ENCODE assay signal across 9 mouse cellular contexts in the genomic region with DNA sequence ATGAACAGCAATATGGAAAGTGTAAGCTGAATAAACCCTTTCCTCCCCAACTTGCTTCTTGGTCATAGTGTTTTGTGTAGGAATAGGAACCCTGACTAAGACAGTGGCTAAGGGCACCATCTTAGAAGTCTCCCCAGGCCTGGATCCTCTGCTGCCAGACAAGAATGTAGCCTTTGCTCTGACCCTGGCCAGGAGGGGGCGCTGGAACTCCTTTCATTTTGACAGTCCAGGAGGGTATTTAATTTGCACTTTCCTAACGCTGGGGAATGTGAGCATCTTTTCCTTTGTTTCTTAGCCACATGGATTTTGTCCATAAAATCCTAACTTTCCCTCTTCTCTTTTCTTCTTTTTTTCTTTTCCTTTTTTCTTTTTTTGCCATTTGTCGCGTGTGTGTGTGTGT. TPM values are rescaled to one million over a fixed set of nuclear protein-coding genes. Genes with fewer than 3 reads are reported as not detected.
DNase-seq lines count a peak whose midpoint lies in the region; ATAC-seq lines count a peak whose summit lies in the region.
"Had no signal": no experiment of that assay in that cellular context is flagged by ENCODE, and none has a peak within 500 bp of the region (broad histone marks: within the 10 kb centered on the region; RNA-seq: fewer than 3 reads in every experiment).

No protein-coding gene starts in this region.

- DNase-seq in hindbrain, embryonic 11.5 days (ENCODE audit: low spot score), result peak; percentile 74
- DNase-seq in NIH3T3 (ENCODE audit: low read depth), result peak; percentile 73
- peak; percentile 79 for DNase-seq in cerebellum, adult 9-11 months
- DNase-seq in layer of hippocampus, postnatal 36 days, result peak; percentile 57 to 70
- DNase-seq in natural killer cell, adult 2 months (ENCODE audit: low spot score in 2 of 2), result peak; percentile 75 to 76
- DNase-seq in thymus, postnatal 10 days (ENCODE audit: low spot score in 2 of 2), result peak; percentile 17 to 67

- no peaks in the 10 kb centered on the region for H3K9me3 ChIP-seq in hindbrain, embryonic 11.5 days (ENCODE audit: control insufficient read depth, low read length)
- H3K9me3 ChIP-seq in hindbrain, embryonic 12.5 days (replicated peaks), result no peaks in the 10 kb centered on the region

- H3K27ac ChIP-seq in hindbrain, embryonic 11.5 days (ENCODE audit: low read depth, low read length), result no peak overlapping the region
- no peak overlapping the region for H3K27ac ChIP-seq in hindbrain, embryonic 12.5 days
- H3K27ac ChIP-seq: limb, embryonic 12.5 days had no signal

- no peak for ATAC-seq in hindbrain, embryonic 11.5 days (ENCODE audit: low FRiP score)
- ATAC-seq in hindbrain, embryonic 12.5 days (ENCODE audit: low FRiP score), result no peak
- ATAC-seq in granulocyte monocyte progenitor cell, adult 5-6 weeks (replicated peaks; ENCODE audit: poor library complexity, severe bottlenecking), result peak; percentile 59

- H3K4me1 ChIP-seq in hindbrain, embryonic 11.5 days (replicated peaks; ENCODE audit: control insufficient read depth, insufficient read depth, low read length), result peaks cover 7% of the 10 kb centered on the region; the same call in 1 of the 2 replicates
- H3K4me1 ChIP-seq in hindbrain, embryonic 12.5 days, result peaks cover 22% of the 10 kb centered on the region

- H3K27me3 ChIP-seq in hindbrain, embryonic 11.5 days (ENCODE audit: control insufficient read depth, insufficient read depth, low read length), result no peaks in the 10 kb centered on the region
- peaks cover 3% of the 10 kb centered on the region; the same call in 1 of the 2 replicates for H3K27me3 ChIP-seq in hindbrain, embryonic 12.5 days
- H3K27me3 ChIP-seq: limb, embryonic 12.5 days had no signal

- no peaks in the 10 kb centered on the region for H3K36me3 ChIP-seq in hindbrain, embryonic 11.5 days (ENCODE audit: control insufficient read depth, insufficient read depth, low read length)
- H3K36me3 ChIP-seq in hindbrain, embryonic 12.5 days, result no peaks in the 10 kb centered on the region
- H3K36me3 ChIP-seq: limb, embryonic 12.5 days had no signal

- 48% methylated on average over 4 of the region's 4 CpGs for WGBS in hindbrain, embryonic 11.5 days
- WGBS in hindbrain, embryonic 12.5 days, result 51% methylated on average over 4 of the region's 4 CpGs

- no peak overlapping the region for H3K4me2 ChIP-seq in hindbrain, embryonic 11.5 days (replicated peaks; ENCODE audit: low read depth, low read length)
- H3K4me2 ChIP-seq in hindbrain, embryonic 12.5 days (replicated peaks), result no peak overlapping the region
- H3K4me2 ChIP-seq: limb, embryonic 12.5 days had no signal

- H3K4me3 ChIP-seq in hindbrain, embryonic 11.5 days (ENCODE audit: low read depth, low read length), result no peak overlapping the region
- no peak overlapping the region for H3K4me3 ChIP-seq in hindbrain, embryonic 12.5 days
- H3K4me3 ChIP-seq: limb, embryonic 12.5 days had no signal

- no peak overlapping the region for H3K9ac ChIP-seq in hindbrain, embryonic 11.5 days (ENCODE audit: low read depth, low read length)
- no peak overlapping the region for H3K9ac ChIP-seq in hindbrain, embryonic 12.5 days
- H3K9ac ChIP-seq: limb, embryonic 12.5 days had no signal

RNA-seq across cellular contexts. Expression of gene Wscd2, which starts 18.7 kb away (rescaled TPM):
- 7.7 and 8.5 TPM in 2 replicates for polyA plus RNA-seq in hindbrain, embryonic 11.5 days (2014; fragmentation: Nextera tagmentation; extraction: Ambion mirVana)
- polyA plus RNA-seq in hindbrain, embryonic 12.5 days (2016; fragmentation: Nextera tagmentation; extraction: Ambion mirVana), result 13.5 and 14.1 TPM in 2 replicates
- total RNA-seq in granulocyte monocyte progenitor cell, adult 5-6 weeks (2014; fragmentation: Nextera tagmentation), result not detected in 2 replicates
- total RNA-seq in granulocyte monocyte progenitor cell, adult 5-6 weeks (2017), result not detected in 2 replicates
- total RNA-seq in layer of hippocampus, postnatal 36 days (2021), result 10 to 100 TPM; 83.5 to 86.8 TPM

Comparison
In these comparisons a context has a peak if more than half of its experiments do, and no peak if none do; other contexts are left out.
1. RNA of gene Wscd2, which starts 18.7 kb away (total RNA-seq): 83.5 to 86.8 TPM in layer of hippocampus, postnatal 36 days; not detected in granulocyte monocyte progenitor cell, adult 5-6 weeks; every median in the first group is over 10 times any median in the second.
2. Peak in every context shown above with its lines, with median percentiles within 50 percentile points of each other: DNase-seq.